Mouse (Mus musculus): ENCODE measurements around the gene Fam126b.
"Not testable (repeated sequence)": the region's sequence is repeated elsewhere in the genome, so short reads cannot be mapped to it uniquely, and the experiment has no call there.

Gene Fam126b

DNA sequence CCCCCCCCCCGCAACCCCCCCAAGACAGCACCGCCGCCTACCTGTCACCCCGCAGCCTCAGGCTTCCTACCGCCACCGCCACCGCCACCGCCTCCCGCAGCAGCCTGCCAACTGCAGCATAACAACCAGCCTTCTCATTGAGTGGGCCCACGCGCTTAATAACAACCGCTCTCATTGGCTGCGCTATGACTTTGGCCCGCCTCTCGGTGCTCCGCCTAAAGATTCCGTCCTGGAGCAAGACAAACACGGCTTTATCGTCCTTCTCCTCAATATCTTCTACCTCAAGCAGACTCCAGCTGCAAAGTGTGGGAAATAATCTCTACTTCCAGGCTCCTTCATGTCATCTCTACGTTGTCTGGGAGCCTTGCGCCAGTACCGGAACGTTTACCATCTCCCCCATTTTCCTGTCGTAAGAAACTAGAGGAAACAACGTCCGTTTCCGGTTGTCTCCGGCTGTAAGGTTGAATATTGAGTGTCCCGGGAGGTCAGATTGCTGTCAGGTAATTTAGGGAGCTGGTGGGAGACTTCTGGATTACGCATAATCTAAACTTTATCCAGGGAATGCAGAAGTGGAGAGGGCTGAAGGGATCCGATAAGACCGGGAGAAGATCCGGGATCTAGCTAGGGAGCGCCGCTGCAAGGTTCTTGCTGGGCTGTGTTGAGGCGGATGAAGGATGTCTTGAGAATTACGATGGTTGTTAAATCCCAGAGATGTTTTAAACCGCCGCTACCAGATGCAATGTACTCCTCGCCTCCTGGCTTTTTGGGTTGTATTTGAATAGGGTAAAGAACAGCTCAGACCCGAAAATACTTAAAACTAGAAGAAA, at the start of gene Fam126b, which contains the start of gene Ndufb3:
Fam126b (minus strand) TSS at position 153 of the 827 bp plus-strand sequence.
Ndufb3 (plus strand) TSS at position 214 of the 827 bp plus-strand sequence.
- DNase-seq, result peak; percentile 87

DNA sequence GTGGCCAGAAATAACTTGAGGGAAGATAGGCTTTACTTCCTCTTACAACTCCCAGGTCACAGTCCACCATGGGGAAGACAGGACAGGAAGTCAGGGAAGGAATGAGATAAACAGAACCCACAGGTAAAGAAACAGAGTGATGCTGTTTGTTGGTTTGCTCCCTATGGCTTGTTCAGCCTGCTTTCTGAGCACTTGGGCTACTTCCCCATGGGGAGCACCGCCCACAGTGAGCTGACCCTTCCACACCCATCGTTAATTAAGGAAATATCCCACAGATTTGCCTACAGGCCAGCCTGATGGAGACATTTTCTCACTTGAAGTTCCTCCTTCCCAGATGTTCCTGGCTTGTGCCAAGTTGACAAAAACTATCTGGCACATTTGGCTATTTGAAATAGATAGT, 42.7 kb upstream of the Fam126b start:
- not testable (repeated sequence) for DNase-seq

DNA sequence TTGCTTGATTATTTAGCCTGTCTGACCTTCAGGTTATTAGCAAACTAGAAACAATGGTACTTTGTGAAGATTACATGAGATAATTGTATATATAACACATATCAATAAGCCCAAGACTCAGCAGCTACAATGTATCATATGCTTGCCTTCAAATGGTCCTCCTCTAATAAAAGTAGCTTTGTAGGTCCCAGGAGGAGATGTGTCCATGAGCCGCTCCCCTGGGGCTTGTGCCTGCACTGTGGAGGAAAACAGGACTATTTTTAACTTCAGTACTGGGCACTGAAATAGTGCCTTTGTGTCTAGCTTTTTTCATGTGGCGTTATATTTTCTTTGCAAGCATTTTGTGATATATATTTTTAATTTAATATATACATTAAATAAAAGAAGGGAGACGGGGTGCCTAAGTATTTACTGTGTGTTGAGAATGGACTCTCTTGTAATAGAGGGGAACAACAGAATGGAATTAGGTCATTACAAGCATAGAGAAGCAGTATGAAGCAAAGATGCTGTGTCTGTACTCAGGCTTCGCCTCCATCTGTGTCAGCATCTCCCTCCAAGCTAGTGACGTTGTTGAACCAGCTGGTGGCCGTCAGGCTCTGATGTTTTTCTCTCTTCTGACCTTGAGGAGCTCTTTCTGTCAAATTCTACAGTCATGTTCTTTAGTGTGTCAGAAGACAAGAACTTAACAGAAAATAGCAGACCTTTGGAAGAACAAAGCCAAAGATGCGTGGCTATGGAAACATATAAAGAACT, 36.0 kb upstream of the Fam126b start:
- DNase-seq, result no peak

DNA sequence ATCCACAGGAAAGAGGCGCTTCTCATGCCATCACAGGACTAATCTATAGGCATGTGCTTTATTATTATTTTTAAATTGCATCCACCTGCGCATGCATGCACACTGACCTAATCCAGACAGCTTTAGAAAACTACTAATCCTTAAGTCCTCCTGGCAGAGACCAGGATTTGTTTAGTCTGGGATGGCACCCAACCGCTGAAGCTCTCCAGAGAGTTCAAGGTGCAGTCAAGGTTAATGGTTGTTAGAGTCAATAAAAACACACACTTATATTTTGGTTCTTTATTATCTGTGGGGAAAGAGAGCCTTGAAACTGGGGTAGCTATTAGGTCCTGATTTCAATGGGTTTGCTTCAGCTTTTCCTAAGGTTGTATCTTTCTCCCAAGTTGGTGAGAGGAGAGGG, 35.1 kb upstream of the Fam126b start:
- DNase-seq, result no peak

DNA sequence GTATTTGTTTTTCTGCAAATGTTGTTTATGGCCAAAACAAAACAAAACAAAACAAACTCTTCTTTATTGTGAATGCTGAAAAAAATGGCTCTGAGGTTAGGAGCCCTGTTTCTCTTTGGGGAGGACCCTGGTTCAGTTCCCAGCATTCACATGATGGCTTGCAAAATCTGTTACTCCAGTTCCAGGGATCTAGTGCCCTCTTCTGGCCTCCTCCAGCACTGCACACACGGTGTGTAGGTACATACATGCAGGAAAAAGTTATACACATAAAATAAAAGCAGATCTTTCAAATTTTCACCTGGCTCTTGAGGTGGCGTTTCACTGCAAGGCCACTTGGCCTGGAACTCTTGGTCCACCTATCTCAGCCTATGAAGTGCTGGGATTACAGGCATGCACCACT, 32.6 kb upstream of the Fam126b start:
- DNase-seq, result no peak

DNA sequence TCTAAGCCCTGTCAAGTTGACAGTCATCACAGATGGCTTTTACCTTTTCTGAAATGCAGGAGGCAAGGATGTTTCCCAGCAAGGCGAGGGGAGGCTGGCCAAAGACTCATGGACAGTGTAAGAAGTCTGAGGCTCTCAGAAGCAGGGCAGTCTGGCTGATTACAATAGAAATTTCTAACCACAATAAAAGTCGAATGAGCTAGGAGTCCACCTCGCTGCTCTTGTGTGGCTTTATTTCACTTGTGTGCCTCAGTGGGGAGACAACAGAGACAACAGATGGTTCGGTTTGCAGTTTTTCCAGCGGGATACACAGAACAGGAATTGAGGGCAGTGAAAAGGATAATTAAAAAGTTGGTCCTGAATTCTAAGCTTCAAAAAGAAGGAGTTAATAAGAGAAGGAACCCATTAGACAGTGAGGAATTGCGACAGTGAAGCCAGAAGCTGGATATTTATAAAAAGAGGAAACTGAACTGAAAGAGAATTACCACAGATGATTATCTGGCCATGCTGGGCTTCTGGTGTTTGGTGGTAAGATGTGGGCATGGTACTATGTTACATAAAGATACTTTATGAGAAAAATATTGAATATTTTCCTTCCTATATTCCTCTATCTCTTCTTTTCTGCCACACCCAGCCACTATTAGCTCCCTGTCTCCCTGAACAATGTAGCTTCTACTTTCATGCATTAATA, 32.0 kb upstream of the Fam126b start:
- DNase-seq, result no peak

DNA sequence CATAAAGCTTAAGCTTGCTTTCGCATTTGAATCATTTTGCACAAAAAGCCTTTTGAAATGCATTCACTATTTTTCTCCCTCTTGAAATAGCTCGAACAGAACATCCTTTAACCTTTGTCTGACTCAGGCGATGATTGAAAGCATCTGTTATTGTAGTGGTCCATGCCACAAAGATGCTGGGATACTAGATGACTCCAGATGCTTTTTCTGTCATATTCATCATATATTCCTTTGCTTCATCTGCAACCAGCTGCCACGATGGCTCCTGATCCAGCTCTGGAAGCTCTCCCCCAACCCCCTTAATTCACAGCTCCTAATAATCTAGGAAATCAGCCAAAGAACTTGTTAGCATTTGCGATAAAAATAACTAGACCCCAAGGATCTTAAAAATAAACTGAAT, 31.0 kb upstream of the Fam126b start:
- DNase-seq, result no peak

DNA sequence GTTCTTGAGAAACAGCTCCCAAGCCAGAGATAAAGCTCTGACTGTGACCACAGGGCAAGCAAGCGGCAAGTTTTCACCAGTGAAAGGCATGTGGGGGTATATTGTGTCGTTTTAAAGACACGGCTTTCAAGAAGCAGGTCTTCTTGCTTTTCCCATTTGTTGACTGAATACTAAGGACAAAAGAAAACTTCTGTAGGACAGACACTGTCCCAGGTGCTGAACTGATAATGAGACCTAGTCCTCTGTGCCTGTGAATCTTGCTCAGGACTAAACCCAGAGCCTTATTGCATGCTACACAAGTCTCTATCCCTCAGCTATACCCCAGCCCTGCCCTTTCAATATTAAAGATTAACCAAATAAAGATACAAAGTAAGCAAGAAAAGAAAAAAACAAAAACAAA, 30.1 kb upstream of the Fam126b start:
- no peak for DNase-seq

DNA sequence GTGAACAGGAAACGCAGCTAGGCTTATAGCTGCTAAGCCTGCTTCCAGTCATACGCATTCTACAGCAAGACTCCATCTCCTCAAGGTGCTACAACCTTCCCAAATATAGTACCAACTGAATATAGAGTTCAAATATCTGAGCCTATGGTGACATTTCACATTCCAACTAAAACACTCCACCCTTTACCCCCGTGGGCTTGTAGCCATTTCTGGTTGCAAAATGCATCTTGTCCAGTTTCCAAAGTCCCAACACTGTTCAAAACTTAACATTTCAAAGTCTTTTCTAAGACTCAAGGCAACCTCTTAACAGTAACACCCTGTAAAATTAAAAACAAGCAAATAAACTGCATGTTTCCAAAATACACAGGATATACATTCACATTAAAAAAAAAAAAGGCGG, 29.0 kb upstream of the Fam126b start:
- no peak for DNase-seq

DNA sequence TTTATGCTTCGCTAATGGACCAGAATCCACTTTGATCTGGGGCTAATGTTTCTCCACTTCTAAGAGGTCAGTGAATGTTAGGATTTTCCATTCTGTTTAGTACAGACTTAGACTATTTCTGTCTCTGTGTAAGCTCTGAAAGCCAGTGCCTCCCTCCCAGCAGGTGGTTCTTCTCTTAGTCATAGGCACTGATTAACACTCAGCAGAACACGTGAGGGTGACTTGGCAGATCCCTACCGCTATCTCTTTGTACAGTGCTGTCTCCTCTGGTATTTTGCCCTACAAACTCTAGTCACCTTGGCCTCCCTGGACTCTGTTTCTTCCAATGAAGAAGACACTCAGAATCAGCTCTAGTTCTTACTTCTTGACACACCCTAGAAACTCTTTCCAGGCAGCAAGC, 28.3 kb upstream of the Fam126b start:
- DNase-seq, result peak; percentile 15

DNA sequence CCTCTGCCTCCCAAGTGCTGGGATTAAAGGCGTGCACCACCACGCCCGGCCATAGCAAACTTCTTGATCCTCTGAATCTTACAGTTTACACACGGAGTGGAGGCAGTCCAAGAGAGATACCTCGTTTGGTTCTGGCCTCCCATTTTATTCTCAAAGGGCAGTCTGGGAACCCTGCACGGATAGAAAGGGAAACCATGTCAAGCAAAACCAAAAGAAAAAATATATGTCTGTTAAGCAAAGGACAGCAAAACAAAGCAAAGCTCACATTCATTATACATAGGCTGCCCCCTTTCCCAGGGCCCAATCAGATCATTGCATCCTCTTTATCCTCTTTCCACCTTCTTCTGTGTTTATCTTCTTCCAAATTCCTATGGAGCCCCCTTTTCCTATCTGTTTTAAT, 27.7 kb upstream of the Fam126b start:
- DNase-seq, result no peak

DNA sequence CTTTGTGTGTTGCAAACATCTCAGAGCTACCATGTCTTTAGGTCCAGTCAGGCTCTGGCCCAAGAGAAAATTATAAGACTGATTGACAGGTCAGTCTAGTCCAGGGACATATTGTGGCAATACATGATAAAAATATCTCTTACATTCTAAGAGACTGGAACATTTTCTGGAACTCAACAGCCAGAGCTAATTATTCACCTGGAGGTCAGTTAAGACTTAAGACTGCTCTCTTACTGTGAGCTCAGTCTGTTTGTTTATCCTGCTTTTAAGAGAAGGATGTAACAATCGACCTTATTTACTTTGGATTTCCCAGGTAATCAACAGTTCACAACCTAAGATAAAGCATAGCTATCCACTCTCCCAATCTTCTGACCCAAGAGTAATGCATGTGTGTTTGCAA, 24.5 kb upstream of the Fam126b start:
- DNase-seq, result no peak

DNA sequence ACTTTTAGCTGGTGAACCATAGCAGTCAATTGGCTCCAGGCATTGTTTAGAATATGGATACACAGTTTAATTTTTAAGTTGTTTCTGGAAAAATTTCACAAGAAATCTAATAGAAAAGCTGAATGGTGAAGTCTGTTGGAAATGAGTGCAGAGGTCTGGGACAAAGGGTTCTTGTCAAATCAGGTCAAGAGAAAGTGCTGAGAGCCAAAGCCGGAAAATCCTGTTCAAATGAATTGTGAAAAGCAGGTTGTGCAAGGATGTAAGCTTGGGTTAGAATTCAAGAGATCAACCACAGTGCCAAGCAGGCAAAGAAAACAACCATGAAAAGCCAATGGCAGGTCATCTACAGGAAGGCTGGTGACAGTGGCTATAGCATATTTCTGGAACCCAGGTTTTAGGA, 24.0 kb upstream of the Fam126b start:
- DNase-seq, result no peak

DNA sequence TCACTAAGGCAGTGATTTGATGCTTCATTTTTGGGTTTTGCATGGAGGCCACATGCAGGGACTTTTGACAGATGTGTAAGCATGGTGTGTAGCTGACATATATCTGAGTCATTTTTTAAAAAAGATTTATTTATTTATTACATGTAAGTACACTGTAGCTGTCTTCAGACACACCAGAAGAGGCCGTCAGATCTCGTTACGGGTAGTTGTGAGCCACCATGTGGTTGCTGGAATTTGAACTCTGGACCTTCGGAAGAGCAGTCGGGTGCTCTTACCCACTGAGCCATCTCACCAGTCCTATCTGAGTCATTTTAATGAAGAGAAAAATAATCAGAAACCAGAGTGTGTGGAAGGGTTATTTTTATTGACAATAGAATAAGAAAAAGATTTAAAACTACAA, 23.5 kb upstream of the Fam126b start:
- DNase-seq, result not testable (repeated sequence)

DNA sequence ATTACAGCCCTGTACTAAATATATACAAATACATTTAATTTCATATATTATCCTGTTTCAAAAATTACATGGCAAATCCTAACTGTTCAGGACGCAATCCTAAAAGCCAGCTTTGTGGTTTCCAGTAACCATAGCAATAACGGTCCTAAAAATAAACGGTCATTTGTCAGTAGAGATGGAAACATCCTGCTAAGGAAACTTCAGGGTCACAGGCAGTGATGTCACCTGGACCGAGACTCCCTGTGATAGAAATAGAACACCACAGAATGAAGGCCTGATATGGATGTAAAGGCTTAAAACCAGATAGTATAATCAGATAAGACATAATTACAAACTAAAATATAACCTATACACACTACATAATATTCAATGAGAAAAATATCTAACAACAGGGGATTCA, 17.6 kb upstream of the Fam126b start:
- DNase-seq, result no peak

DNA sequence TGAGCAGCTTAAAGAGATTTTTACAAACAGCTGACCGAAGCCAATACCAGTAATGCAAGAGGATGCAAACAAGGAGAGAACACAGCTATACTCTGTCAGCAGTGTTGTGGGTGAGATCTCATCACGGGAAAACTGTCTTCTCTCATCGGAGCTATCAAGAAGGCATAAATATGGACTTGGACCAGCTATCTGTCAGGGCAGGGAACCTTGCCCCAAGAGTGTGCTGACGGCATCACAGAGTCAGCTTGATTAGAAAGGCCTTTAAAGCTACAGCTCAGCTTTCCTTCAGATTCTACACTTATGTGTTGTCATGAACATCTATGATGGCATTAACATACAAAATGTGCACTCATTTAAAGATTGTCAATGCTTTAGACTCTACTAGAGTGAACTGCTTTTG, 16.6 kb upstream of the Fam126b start:
- no peak for DNase-seq

DNA sequence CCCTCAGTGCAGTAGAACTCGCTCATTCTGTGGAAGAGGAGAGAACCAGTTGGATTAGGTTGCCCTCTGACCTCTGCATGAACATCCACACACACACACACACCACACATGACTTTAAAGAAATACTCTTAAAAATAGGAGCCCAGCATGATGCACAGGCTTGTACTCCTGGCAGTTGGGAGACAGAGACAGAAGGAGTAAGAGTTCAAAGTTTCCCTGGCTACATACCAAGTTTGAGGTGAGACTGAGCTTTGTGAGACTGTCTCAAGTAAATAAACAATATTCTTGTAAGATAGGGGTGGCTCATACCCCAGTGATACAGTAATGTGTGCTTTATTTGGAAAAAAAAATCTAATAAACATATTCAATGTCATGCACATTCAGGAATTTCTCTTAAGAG, 1.4 kb upstream of the Fam126b start:
- no peak for DNase-seq

DNA sequence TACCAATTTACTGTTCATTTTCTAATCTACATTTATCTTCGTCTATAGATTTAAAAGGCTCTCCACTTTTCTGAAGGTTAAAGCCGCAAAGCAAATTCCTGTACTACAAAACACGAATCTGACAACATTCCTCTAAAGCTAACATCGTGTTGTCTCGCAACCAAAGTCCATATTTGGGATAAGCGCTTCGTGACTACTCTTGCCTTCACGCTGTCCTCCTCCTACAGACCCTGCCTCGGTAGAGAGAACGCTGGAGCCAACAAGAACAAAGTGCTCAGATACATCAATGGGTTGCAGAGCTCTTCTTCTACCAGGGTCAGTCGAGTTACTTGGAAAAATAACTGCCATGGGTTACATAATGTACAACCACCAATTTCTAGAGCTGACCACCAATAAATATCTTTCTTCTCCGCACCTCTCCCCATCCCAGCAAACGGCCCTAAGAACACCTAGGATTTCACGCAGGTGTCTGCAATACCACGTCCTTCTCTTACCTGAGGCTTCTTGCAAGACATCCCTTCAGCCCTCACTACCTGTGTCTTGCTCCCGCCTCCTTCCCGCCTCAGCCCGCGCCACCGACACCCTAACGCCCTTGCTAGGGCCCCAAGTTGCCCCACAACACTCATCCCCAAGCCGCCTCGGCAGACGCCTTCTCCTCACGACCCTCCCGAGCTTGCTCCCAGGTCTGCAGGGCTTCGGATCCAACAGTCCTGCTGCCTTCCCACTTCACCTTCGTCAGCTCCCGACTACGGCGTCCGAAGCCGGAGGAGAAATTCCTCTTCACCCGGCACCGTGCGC, 551 bp downstream of the Fam126b start:
- DNase-seq, result no peak

DNA sequence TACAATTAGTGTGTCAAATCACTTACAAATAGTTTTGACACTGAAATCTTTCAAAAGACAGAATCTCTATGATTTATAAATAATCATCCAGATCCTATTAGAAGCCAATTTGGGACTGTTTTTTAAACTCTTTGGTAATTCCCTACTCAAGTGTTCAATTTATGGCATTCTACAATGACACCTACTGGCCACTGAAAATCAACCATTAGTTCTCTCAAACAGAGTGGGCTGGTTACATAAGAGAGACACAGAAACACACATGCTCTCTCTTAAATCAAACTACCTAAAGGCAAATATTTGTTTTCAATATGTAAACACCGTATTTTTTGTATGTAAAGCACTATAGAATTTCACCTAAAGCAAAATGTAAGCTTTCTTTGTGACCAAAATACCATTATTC, 1.9 kb downstream of the Fam126b start:
- DNase-seq, result no peak

DNA sequence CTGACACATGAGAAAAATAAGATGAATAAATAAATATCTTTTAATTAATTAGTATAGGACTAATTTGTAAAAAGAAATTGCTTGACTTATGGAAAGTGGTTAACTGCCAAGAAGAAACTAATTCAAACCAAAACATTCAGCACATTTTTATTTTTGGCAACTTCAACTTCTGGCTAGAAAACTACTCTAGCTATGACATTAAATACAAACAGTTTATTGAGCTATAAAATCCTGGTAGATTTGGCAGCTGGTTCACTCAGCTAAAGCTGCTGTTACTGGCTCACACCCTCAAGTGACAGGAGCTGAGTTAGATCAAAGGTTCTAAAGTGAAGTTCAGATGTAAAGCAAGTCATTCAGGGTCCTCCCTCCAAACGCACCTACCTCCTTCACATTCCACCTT, 3.5 kb downstream of the Fam126b start:
- no peak for DNase-seq

DNA sequence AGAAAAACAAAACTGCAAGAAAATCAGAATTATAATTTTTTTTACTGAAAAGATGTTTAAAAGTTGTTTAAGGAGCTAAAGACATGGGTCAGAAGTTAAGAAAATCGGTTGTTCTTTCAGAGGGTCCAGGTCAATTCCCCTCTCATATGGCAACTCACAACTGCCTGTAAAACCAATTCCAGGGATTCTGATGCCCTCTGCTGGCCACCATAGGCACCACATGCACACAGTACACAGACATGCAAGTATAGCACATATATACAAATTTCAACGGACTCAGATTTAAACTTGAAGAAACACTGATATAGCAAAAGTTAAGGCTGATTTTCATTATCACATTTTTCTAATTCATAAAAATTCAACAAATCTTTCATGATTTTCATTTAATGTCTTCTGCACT, 6.9 kb downstream of the Fam126b start:
- peak; percentile 16 for DNase-seq

DNA sequence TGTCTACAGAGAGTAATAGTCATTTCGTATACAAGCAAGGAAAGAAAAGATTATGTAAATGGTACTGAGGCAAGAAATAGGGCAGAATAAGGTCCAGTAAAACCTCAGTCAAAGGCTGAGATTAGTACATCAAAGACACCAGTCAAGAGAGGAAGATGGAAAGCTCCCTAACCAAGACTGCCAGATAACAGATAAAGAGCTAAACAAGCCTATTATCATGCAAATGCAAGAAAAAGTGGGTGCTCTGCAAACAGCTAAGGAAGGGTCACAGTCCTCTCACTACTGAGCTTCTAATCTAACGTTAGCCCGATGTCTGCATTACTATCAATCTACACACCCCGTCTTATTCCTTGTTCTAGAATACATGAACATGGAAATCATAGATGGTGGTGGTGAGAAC, 15.7 kb downstream of the Fam126b start:
- DNase-seq, result no peak
